Mouse (Mus musculus) fibroblast of lung, adult 2 months (primary cell): ENCODE measurements around the gene 4930404H24Rik.

ENCODE experiments used
- DNase-seq: peaks from one replicate; pipeline ENCODE4 v3.0.0-alpha.2; 2011; ENCODE audit warnings: low read depth

4930404H24Rik gene

GRCm38 (mm10) chr2:153533981-153534380, 41.4 kb downstream of the 4930404H24Rik start:
- DNase-seq, result no peak

GRCm38 (mm10) chr2:153538898-153539297, 46.3 kb downstream of the 4930404H24Rik start:
- DNase-seq, result no peak

- DNase-seq, result no peak
Measured at GRCm38 (mm10) chr2:153542936-153543668, 50.5 kb downstream of the 4930404H24Rik start.
